7 mouse cellular contexts compared by ENCODE assay signal in genomic region chr11:20638841-20639240, GRCm38 (mm10).
DNase-seq lines count a peak whose midpoint lies in the region; ATAC-seq lines count a peak whose summit lies in the region.

No protein-coding gene starts in this region.

- no peaks in the 10 kb centered on the region for H3K36me3 ChIP-seq in midbrain, embryonic 11.5 days (ENCODE audit: control insufficient read depth, insufficient read depth, low read length)
- no peaks in the 10 kb centered on the region for H3K36me3 ChIP-seq in midbrain, embryonic 15.5 days (replicated peaks)
- no peaks in the 10 kb centered on the region for H3K36me3 ChIP-seq in limb, embryonic 10.5 days

- peak; percentile 98 for DNase-seq in midbrain, embryonic 11.5 days (ENCODE audit: low spot score, missing footprints)
- DNase-seq in R1 (ENCODE audit: low read depth, low spot score): peak; percentile 79
- DNase-seq in cerebellum, adult 9-10 months: peak; percentile 83
- DNase-seq in limb, embryonic 10.5 days (ENCODE audit: low spot score): peak; percentile 91
- DNase-seq in retina, embryonic 14.5 days (ENCODE audit: low spot score): peak; percentile 87

- H3K4me1 ChIP-seq in midbrain, embryonic 11.5 days (ENCODE audit: control insufficient read depth, insufficient read depth, low read length): peaks cover 41% of the 10 kb centered on the region
- peaks cover 27% of the 10 kb centered on the region for H3K4me1 ChIP-seq in midbrain, embryonic 15.5 days
- H3K4me1 ChIP-seq in limb, embryonic 10.5 days: peaks cover 62% of the 10 kb centered on the region

- WGBS in midbrain, embryonic 11.5 days: 28% methylated on average over 3 of the region's 3 CpGs
- 28% methylated on average over 3 of the region's 3 CpGs for WGBS in midbrain, embryonic 15.5 days
- WGBS in limb, embryonic 10.5 days: 29% methylated on average over 3 of the region's 3 CpGs

- H3K4me2 ChIP-seq in midbrain, embryonic 11.5 days: no peak overlapping the region
- no peak overlapping the region for H3K4me2 ChIP-seq in midbrain, embryonic 15.5 days

- H3K27ac ChIP-seq in midbrain, embryonic 11.5 days (ENCODE audit: low read depth, low read length): no peak overlapping the region
- no peak overlapping the region for H3K27ac ChIP-seq in midbrain, embryonic 15.5 days
- no peak overlapping the region for H3K27ac ChIP-seq in limb, embryonic 10.5 days

- no peaks in the 10 kb centered on the region for H3K27me3 ChIP-seq in midbrain, embryonic 11.5 days (ENCODE audit: control insufficient read depth, insufficient read depth, low read length)
- no peaks in the 10 kb centered on the region for H3K27me3 ChIP-seq in midbrain, embryonic 15.5 days (replicated peaks)
- no peaks in the 10 kb centered on the region for H3K27me3 ChIP-seq in limb, embryonic 10.5 days (ENCODE audit: low read depth, poor library complexity, severe bottlenecking)

- H3K9ac ChIP-seq in midbrain, embryonic 11.5 days (ENCODE audit: low read length): no peak overlapping the region
- H3K9ac ChIP-seq in midbrain, embryonic 15.5 days: no peak overlapping the region

- H3K9me3 ChIP-seq in midbrain, embryonic 11.5 days (ENCODE audit: control insufficient read depth, low read length): no peaks in the 10 kb centered on the region
- H3K9me3 ChIP-seq in midbrain, embryonic 15.5 days: no peaks in the 10 kb centered on the region
- H3K9me3 ChIP-seq in limb, embryonic 10.5 days (replicated peaks): no peaks in the 10 kb centered on the region

- no peak overlapping the region for H3K4me3 ChIP-seq in midbrain, embryonic 11.5 days (ENCODE audit: low read depth, low read length)
- H3K4me3 ChIP-seq in midbrain, embryonic 15.5 days: no peak overlapping the region
- no peak overlapping the region for H3K4me3 ChIP-seq in limb, embryonic 10.5 days

- no peak for ATAC-seq in midbrain, embryonic 11.5 days (ENCODE audit: low FRiP score)
- no peak for ATAC-seq in midbrain, embryonic 15.5 days (replicated peaks)
- peak; percentile 52; the same call in 1 of the 2 replicates for ATAC-seq in granulocyte monocyte progenitor cell, adult 5-6 weeks (replicated peaks; ENCODE audit: poor library complexity, severe bottlenecking)
